Mouse (Mus musculus) ES-Bruce4 (cell line): ENCODE measurements around the gene Aip.

Experiments used
- CTCF ChIP-seq: IDR thresholded peaks from one replicate; pipeline ENCODE4 v1.8.1; 2011; ENCODE audit warnings: low read depth, low read length
- EP300 ChIP-seq: IDR thresholded peaks from 2 replicates; pipeline ENCODE4 v1.6.1; 2011; ENCODE audit warnings: low read depth, low read length; ENCODE audit not compliant: insufficient read depth

GRCm38 (mm10) chr19:4108535-4108934, 17.1 kb downstream of the Aip start:
- TF ChIP-seq EP300 (no peak), CTCF (no peak)
